Mouse (Mus musculus) kidney, adult 2 months (tissue): ENCODE measurements around the gene Chrm2.

Experiments
- CTCF ChIP-seq: fragments of 200-500 bp; conservative IDR thresholded peaks from 2 replicates; pipeline ENCODE4 v1.5.1; 2011; ENCODE audit warnings: low read depth, mild to moderate bottlenecking, control low read depth, low read length, moderate library complexity, mixed read lengths; ENCODE audit not compliant: insufficient read depth, insufficient read length
- POLR2A ChIP-seq: fragments of 200-500 bp; IDR thresholded peaks from one replicate; pipeline ENCODE4 v1.6.1; 2011; ENCODE audit warnings: low read depth, low read length, control low read depth

DNA sequence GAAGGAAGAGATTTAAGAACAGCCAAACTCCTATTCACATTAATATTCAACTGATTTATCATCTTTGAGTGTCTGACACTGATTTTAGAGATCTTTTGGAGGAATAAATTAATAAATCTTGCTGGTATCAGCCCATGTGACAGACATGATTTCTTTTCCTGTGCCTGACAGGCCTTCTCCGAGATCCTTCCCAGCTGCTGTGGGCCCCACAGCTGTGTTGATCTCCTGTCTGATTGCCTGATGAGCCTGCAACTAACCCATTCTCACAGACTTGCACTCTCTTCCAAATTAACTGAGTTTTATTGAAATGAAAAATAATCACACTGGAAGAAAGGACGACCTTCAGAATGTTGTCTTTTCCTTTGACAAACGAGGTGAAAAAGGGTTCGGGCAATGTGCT is 140.6 kb downstream of the Chrm2 start:
- TF ChIP-seq POLR2A (no peak), CTCF (no peak)
